Mouse (Mus musculus) C2C12 (cell line): ENCODE measurements around the gene Nppb.

ENCODE experiments used
- CEBPB ChIP-seq: IDR thresholded peaks from one replicate; pipeline ENCODE4 v1.6.1; 2011; ENCODE audit warnings: low read depth, mild to moderate bottlenecking, control low read depth, moderate library complexity
- CTCF ChIP-seq: IDR thresholded peaks from one replicate; pipeline ENCODE4 v1.5.1; 2011; ENCODE audit not compliant: control insufficient read depth, insufficient read depth, insufficient read length
- MAX ChIP-seq: IDR thresholded peaks from one replicate; pipeline ENCODE4 v1.6.1; 2011; ENCODE audit warnings: mild to moderate bottlenecking, control low read depth
- MYOD1 ChIP-seq: IDR thresholded peaks from one replicate; pipeline ENCODE4 v1.6.1; 2011; ENCODE audit warnings: low read depth; ENCODE audit not compliant: control insufficient read depth, insufficient read length
- USF1 ChIP-seq: IDR thresholded peaks from one replicate; pipeline ENCODE4 v1.6.1; 2011; ENCODE audit warnings: low read depth, mild to moderate bottlenecking, control low read depth, moderate library complexity

DNA sequence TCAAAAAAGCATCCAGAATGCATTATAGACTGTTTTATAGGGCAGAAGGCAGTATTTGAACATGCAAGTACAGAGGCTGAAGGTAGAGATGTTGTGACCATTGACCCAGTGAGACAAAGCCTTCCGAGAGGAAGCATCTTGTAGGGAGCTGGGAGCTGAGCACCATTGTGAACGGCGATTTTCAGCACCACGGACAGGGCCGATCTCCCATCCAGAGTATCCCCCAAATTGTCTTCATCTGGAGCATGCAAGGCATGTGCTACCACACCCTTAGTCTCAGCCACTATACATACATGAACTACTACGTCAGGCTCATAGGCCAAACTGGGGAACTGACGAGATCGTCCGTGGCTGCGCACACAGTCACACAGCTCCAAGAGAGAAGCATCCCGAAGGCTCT, 28.4 kb upstream of the Nppb start:
- TF ChIP-seq CTCF (no peak), CEBPB (no peak), MYOD1 (no peak), USF1 (no peak), MAX (no peak)
